Mouse (Mus musculus) hindbrain, embryonic 14.5 days (tissue): ENCODE measurements at regions not wholly inside any gene's neighbourhood (a gene's known extent, or its start where the extent isn't known, plus 50 kb on each side); places are given as distances from the start of the nearest gene placed in this dataset.
"Not testable (repeated sequence)": the region's sequence is repeated elsewhere in the genome, so short reads cannot be mapped to it uniquely, and the experiment has no call there.

Experiments used
- ATAC-seq: fragments of 200-750 bp; cut with Nextera tagmentation; 2 replicates; pipeline ENCODE4 v1.8.0; 2017; ENCODE audit warnings: moderate number of reproducible peaks, mild to moderate bottlenecking, moderate TSS enrichment, moderate library complexity; ENCODE audit not compliant: low FRiP score
- DNase-seq: peaks from one replicate; pipeline ENCODE4 v3.0.0-alpha.2; 2015; ENCODE audit warnings: low spot score
- H3K27ac ChIP-seq: fragments of 300-500 bp; sonication (generic); 2 replicates; pipeline ENCODE4 v1.5.1; 2014; ENCODE audit warnings: mild to moderate bottlenecking, moderate library complexity
- H3K27me3 ChIP-seq: fragments of 300-500 bp; sonication (generic); 2 replicates; pipeline ENCODE4 v1.6.1; 2014; ENCODE audit warnings: mild to moderate bottlenecking, low read length, mixed read lengths; ENCODE audit not compliant: control insufficient read depth, insufficient read depth
- H3K36me3 ChIP-seq: fragments of 300-500 bp; sonication (generic); replicated peaks from 2 replicates; pipeline ENCODE4 v1.6.1; 2014; ENCODE audit not compliant: control insufficient read depth, insufficient read depth
- H3K4me1 ChIP-seq: fragments of 300-500 bp; sonication (generic); replicated peaks from 2 replicates; pipeline ENCODE4 v1.6.1; 2014; ENCODE audit warnings: antibody characterized with exemption, low read length, mixed read lengths; ENCODE audit not compliant: control insufficient read depth, insufficient read depth
- H3K4me2 ChIP-seq: fragments of 300-500 bp; sonication (generic); replicated peaks from 2 replicates; pipeline ENCODE4 v1.6.1; 2014; ENCODE audit warnings: mild to moderate bottlenecking, moderate library complexity
- H3K4me3 ChIP-seq: fragments of 300-500 bp; sonication (generic); replicated peaks from 2 replicates; pipeline ENCODE4 v1.5.1; 2014; ENCODE audit warnings: mild to moderate bottlenecking, low read length
- H3K9ac ChIP-seq: fragments of 300-500 bp; sonication (generic); 2 replicates; pipeline ENCODE4 v1.6.1; 2014
- H3K9me3 ChIP-seq: fragments of 300-500 bp; sonication (generic); 2 replicates; pipeline ENCODE4 v1.6.1; 2016; ENCODE audit warnings: low read length; ENCODE audit not compliant: control insufficient read depth
- WGBS: fragments of 180-500 bp; shearing (Covaris S2); extraction: QIAGEN DNeasy Blood & Tissue Kit; methylation state at CpG from one replicate; pipeline ENCODE4 v1.1.7; 2014; 5-methylcytosine and 5-hydroxymethylcytosine counted together

GRCm38 (mm10) chr2:166450964-166451363 is 262.7 kb downstream of the Prex1 start:
- Histone ChIP-seq H3K4me2 (no peak overlapping the region), H3K27me3 (no peaks in the 10 kb centered on the region), H3K27ac (no peak overlapping the region), H3K9me3 (no peaks in the 10 kb centered on the region), H3K4me1 (peaks cover 34% of the 10 kb centered on the region), H3K36me3 (no peaks in the 10 kb centered on the region), H3K4me3 (no peak overlapping the region), H3K9ac (no peak overlapping the region)
- ATAC-seq (no peak), DNase-seq (no peak)
- WGBS, result 57% methylated on average over 7 of the region's 7 CpGs

GRCm38 (mm10) chr2:166450380-166450779 is 263.3 kb downstream of the Prex1 start:
- peaks cover 38% of the 10 kb centered on the region for H3K4me1 ChIP-seq
- peak; percentile 39 for DNase-seq
- no peak overlapping the region for H3K4me2 ChIP-seq
- H3K4me3 ChIP-seq, result no peak overlapping the region
- no peaks in the 10 kb centered on the region for H3K9me3 ChIP-seq
- no peak overlapping the region for H3K9ac ChIP-seq
- ATAC-seq, result no peak
- no peaks in the 10 kb centered on the region for H3K27me3 ChIP-seq
- 40% methylated on average over 10 of the region's 10 CpGs for WGBS
- H3K27ac ChIP-seq, result no peak overlapping the region
- H3K36me3 ChIP-seq, result no peaks in the 10 kb centered on the region

GRCm38 (mm10) chr2:166448724-166449123 is 264.9 kb downstream of the Prex1 start:
- no peak overlapping the region for H3K4me3 ChIP-seq
- no peak overlapping the region for H3K27ac ChIP-seq
- no peaks in the 10 kb centered on the region for H3K9me3 ChIP-seq
- H3K27me3 ChIP-seq, result no peaks in the 10 kb centered on the region
- ATAC-seq (no peak), DNase-seq (no peak)
- no peak overlapping the region for H3K9ac ChIP-seq
- H3K4me1 ChIP-seq, result peaks cover 38% of the 10 kb centered on the region
- WGBS, result 70% methylated on average over 13 of the region's 13 CpGs
- no peaks in the 10 kb centered on the region for H3K36me3 ChIP-seq
- H3K4me2 ChIP-seq, result no peak overlapping the region

GRCm38 (mm10) chr2:166448161-166448560 is 265.5 kb downstream of the Prex1 start:
- WGBS, result 41% methylated on average over 11 of the region's 11 CpGs
- no peak for ATAC-seq
- H3K4me1 ChIP-seq, result peaks cover 44% of the 10 kb centered on the region

GRCm38 (mm10) chr2:166446536-166446935 is 267.1 kb downstream of the Prex1 start:
- H3K36me3 ChIP-seq, result no peaks in the 10 kb centered on the region
- 82% methylated on average over 3 of the region's 3 CpGs for WGBS
- DNase-seq (no peak), ATAC-seq (no peak)
- H3K4me1 ChIP-seq, result peaks cover 49% of the 10 kb centered on the region
- no peaks in the 10 kb centered on the region for H3K27me3 ChIP-seq
- H3K4me2 ChIP-seq, result no peak overlapping the region
- H3K4me3 ChIP-seq, result no peak overlapping the region
- no peak overlapping the region for H3K27ac ChIP-seq
- H3K9ac ChIP-seq, result no peak overlapping the region
- no peaks in the 10 kb centered on the region for H3K9me3 ChIP-seq

More at GRCm38 (mm10) chr2:166448161-166448560, 265.5 kb downstream of the Prex1 start:
- Histone ChIP-seq H3K36me3 (no peaks in the 10 kb centered on the region), H3K27me3 (no peaks in the 10 kb centered on the region), H3K4me2 (no peak overlapping the region), H3K4me3 (no peak overlapping the region), H3K9me3 (no peaks in the 10 kb centered on the region), H3K27ac (no peak overlapping the region), H3K9ac (no peak overlapping the region)
- DNase-seq, result peak; percentile 78

GRCm38 (mm10) chr2:166445824-166446223 is 267.8 kb downstream of the Prex1 start:
- not testable (repeated sequence) for H3K4me3 ChIP-seq, H3K27me3 ChIP-seq, H3K9me3 ChIP-seq, DNase-seq, H3K36me3 ChIP-seq, H3K4me2 ChIP-seq, H3K9ac ChIP-seq
- H3K27ac ChIP-seq, result peak overlapping the region; percentile 47; the same call in 1 of the 2 replicates
- 48% methylated on average over 7 of the region's 7 CpGs for WGBS
- 0 out of 2 replicates have a peak, but pooled peaks have one; percentile 25 for ATAC-seq
- H3K4me1 ChIP-seq, result peaks cover 47% of the 10 kb centered on the region

- 22% methylated on average over 15 of the region's 15 CpGs for WGBS
- H3K4me1 ChIP-seq, result peaks cover 22% of the 10 kb centered on the region
- peak; percentile 64 for DNase-seq
Measured at GRCm38 (mm10) chr2:166442997-166443396, 270.6 kb downstream of the Prex1 start.

DNA sequence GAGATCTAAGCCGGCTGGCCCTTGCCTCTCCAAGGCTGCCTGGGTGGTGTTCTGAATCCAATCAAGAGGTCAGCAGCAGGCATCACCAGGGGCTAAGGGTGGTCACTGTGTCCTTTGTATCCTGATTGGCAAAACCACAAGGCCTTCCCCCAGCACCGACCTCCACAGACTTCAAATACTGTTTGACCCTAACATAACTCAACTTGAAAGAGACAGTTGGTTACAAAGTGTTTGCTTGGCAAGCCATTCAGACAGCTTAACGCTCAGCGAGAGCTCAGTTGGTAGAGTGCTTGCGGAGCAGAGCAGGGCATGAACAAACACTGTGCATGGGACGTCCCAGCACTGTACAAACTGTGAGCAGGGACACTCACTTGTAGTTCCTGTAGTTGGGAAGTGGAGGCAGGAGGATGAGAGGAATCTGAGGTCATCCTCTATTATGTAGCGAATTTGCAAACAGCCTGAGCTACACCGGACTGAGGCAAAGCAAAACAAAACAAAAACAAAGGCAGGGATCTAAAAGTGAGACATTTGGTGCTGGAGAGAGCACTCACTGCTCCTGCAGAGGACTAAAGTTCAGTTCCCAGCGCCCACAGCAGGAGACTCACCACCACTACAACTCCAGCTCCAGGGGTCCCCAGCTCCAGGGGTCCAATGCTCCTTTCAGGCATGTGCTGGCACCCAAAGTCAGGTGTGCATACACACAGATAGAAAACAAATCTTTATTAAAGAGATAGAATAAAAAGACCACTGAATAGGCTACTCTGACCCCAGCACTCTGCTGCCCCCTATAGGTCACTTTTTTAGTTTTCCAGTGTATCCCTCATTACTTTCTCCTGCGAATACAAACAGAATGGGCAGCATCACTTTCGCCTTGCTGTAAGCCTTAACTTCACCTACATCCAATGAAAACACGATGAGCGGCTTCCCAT is 273.5 kb downstream of the Prex1 start:
- H3K4me1 ChIP-seq, result peaks cover 14% of the 10 kb centered on the region
- no peaks in the 10 kb centered on the region for H3K9me3 ChIP-seq
- no peak for ATAC-seq
- peak; percentile 68 for DNase-seq
- WGBS, result 50% methylated on average over 13 of the region's 13 CpGs
- no peak overlapping the region for H3K27ac ChIP-seq
- H3K9ac ChIP-seq, result no peak overlapping the region
- H3K36me3 ChIP-seq, result no peaks in the 10 kb centered on the region
- no peaks in the 10 kb centered on the region for H3K27me3 ChIP-seq
- H3K4me2 ChIP-seq, result no peak overlapping the region
- H3K4me3 ChIP-seq, result no peak overlapping the region

More at GRCm38 (mm10) chr2:166442997-166443396, 270.6 kb downstream of the Prex1 start:
- peak overlapping the region; percentile 73 for H3K27ac ChIP-seq
- no peak overlapping the region for H3K4me3 ChIP-seq
- H3K27me3 ChIP-seq, result no peaks in the 10 kb centered on the region
- H3K4me2 ChIP-seq, result no peak overlapping the region
- H3K9ac ChIP-seq, result peak overlapping the region; percentile 26; the same call in 1 of the 2 replicates
- peak; percentile 51; the same call in 1 of the 2 replicates for ATAC-seq
- H3K9me3 ChIP-seq, result no peaks in the 10 kb centered on the region
- H3K36me3 ChIP-seq, result no peaks in the 10 kb centered on the region

DNA sequence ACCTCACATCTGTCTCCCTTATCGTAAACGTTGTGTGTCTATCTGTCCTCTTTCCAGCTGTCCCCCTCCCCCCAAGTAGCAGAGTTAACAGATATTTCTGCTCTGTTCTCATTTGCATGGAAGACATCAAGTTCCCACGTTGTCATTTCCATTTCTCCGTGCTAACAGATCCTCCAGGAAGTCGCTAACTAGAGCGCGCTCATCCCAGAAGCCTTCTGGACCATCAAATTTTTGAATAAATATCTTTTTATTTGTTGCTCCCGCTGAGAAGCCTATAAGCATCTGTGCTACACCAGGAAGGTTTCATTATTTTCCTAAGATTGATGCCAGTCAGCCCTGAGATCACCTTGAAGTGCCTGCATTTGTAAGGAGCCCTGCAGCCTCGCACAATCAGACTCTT is 275.4 kb downstream of the Prex1 start:
- DNase-seq, result no peak
- Histone ChIP-seq H3K9ac (no peak overlapping the region), H3K27me3 (no peaks in the 10 kb centered on the region), H3K9me3 (no peaks in the 10 kb centered on the region), H3K4me1 (peaks cover 15% of the 10 kb centered on the region), H3K4me2 (no peak overlapping the region), H3K4me3 (no peak overlapping the region), H3K27ac (no peak overlapping the region), H3K36me3 (no peaks in the 10 kb centered on the region)
- no peak for ATAC-seq
- 57% methylated on average over 9 of the region's 9 CpGs for WGBS
